Mouse (Mus musculus) liver, embryonic 16.5 days (tissue): ENCODE measurements at regions not wholly inside any gene's neighbourhood (a gene's known extent, or its start where the extent isn't known, plus 50 kb on each side); places are given as distances from the start of the nearest gene placed in this dataset.
A peak's percentile ranks its signal among the peaks of the same experiment; 100 is the strongest.

Experiments used
- ATAC-seq: fragments of 200-750 bp; cut with Nextera tagmentation; 2 replicates; pipeline ENCODE4 v1.8.0; 2017; ENCODE audit warnings: low read depth, mild to moderate bottlenecking, moderate number of reproducible peaks, moderate library complexity
- H3K27ac ChIP-seq: fragments of 300-500 bp; sonication (generic); 2 replicates; pipeline ENCODE4 v1.5.1; 2014; ENCODE audit warnings: mild to moderate bottlenecking, low read length
- H3K27me3 ChIP-seq: fragments of 300-500 bp; sonication (generic); 2 replicates; pipeline ENCODE4 v1.6.1; 2014; ENCODE audit warnings: low read depth, low read length, mixed read lengths; ENCODE audit not compliant: control insufficient read depth, insufficient read depth
- H3K36me3 ChIP-seq: fragments of 300-500 bp; sonication (generic); 2 replicates; pipeline ENCODE4 v1.6.1; 2014; ENCODE audit warnings: mild to moderate bottlenecking; ENCODE audit not compliant: control insufficient read depth, insufficient read depth
- H3K4me1 ChIP-seq: fragments of 300-500 bp; sonication (generic); 2 replicates; pipeline ENCODE4 v1.6.1; 2014; ENCODE audit warnings: low read depth, low read length, mixed read lengths; ENCODE audit not compliant: control insufficient read depth
- H3K4me2 ChIP-seq: fragments of 300-500 bp; sonication (generic); 2 replicates; pipeline ENCODE4 v1.6.1; 2014; ENCODE audit warnings: low read depth, low read length, mixed read lengths
- H3K4me3 ChIP-seq: fragments of 300-500 bp; sonication (generic); 2 replicates; pipeline ENCODE4 v1.5.1; 2014; ENCODE audit warnings: low read depth, mild to moderate bottlenecking, low read length
- H3K9ac ChIP-seq: fragments of 300-500 bp; sonication (generic); 2 replicates; pipeline ENCODE4 v1.6.1; 2014; ENCODE audit warnings: low read depth, low read length
- H3K9me3 ChIP-seq: fragments of 300-500 bp; sonication (generic); replicated peaks from 2 replicates; pipeline ENCODE4 v1.6.1; 2016; ENCODE audit warnings: low read length; ENCODE audit not compliant: control insufficient read depth
- WGBS: fragments of 180-500 bp; shearing (Covaris S2); extraction: QIAGEN DNeasy Blood & Tissue Kit; methylation state at CpG from one replicate; pipeline ENCODE4 v1.1.7; 2014; ENCODE audit not compliant: insufficient replicate concordance; 5-methylcytosine and 5-hydroxymethylcytosine counted together

DNA sequence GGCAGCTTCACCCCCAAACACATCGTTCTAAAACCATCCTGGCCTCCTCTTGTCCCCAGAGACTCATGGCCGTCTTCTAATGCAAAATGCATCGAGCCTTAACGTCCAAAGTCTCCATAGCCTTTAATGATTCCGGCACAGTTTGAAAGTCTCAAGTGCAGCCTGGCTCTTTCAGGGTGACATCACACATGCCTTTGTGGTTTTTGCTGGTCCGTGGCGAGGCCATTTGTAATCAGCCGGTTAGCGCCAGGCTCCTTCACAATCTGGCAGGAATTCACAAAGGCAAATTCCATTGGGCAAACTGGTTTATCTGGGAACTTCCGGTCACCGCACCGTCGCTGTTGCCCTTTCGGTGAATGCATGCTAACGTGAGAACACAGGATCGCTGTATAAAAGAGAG lies 75.4 kb upstream of the Runx3 start:
- no peaks in the 10 kb centered on the region for H3K9me3 ChIP-seq
- no peaks in the 10 kb centered on the region for H3K27me3 ChIP-seq
- no peaks in the 10 kb centered on the region for H3K36me3 ChIP-seq
- no peak overlapping the region for H3K9ac ChIP-seq
- no peak for ATAC-seq
- no peak overlapping the region for H3K4me3 ChIP-seq
- peaks cover 4% of the 10 kb centered on the region for H3K4me1 ChIP-seq
- 61% methylated on average over 16 of the region's 16 CpGs for WGBS
- no peak overlapping the region for H3K4me2 ChIP-seq
- no peak overlapping the region for H3K27ac ChIP-seq

DNA sequence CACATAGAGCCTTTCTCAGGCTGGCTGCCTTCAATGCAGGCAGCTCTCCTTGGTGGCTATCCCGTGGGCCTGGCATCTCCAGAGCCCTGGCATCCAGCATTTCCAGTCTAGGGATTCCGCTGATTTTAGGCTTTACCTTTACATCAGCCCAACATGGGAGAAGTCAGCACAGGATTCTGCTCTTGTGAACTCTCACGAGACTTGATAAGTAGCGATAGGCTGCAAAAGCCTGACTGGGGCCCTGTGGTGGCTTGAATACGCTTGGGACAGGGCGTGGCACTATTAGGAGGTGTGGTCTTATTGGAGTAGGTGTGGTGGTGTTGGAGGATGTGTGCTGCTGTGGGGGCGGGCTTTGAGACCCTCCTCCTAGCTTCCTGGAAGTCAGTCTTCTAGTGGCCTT lies 73.8 kb upstream of the Runx3 start:
- Histone ChIP-seq H3K27me3 (no peaks in the 10 kb centered on the region), H3K4me1 (peaks cover 4% of the 10 kb centered on the region), H3K27ac (no peak overlapping the region), H3K9ac (no peak overlapping the region), H3K36me3 (no peaks in the 10 kb centered on the region), H3K4me2 (no peak overlapping the region), H3K4me3 (no peak overlapping the region), H3K9me3 (no peaks in the 10 kb centered on the region)
- 36% methylated on average over 7 of the region's 7 CpGs for WGBS
- ATAC-seq = peak; percentile 19; the same call in 1 of the 2 replicates

DNA sequence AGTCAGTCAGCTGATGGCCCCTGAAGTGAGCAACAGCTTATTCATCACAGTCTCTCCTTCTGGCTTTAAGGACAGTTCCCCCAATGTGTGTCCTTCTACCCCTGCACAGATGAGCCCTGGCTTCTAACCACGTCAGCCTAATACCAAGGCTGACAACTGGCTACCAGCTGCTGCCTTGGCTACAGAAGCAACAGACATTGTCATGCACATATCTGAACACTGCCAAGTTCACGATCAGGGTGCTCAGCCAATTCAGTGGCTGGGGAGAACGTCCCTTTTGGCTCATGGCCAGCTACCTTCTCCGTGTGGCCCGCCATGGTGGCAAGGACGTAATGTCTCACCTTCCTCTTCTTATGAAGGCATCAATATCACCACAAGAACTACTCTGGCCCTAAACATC lies 73.2 kb upstream of the Runx3 start:
- Histone ChIP-seq H3K9ac (no peak overlapping the region), H3K4me2 (no peak overlapping the region), H3K9me3 (no peaks in the 10 kb centered on the region), H3K27ac (no peak overlapping the region), H3K4me3 (no peak overlapping the region), H3K36me3 (no peaks in the 10 kb centered on the region), H3K4me1 (peaks cover 4% of the 10 kb centered on the region), H3K27me3 (no peaks in the 10 kb centered on the region)
- ATAC-seq = no peak
- WGBS = 63% methylated on average over 6 of the region's 6 CpGs

GRCm38 (mm10) chr4:135047771-135048170 lies 72.7 kb upstream of the Runx3 start:
- H3K4me3 ChIP-seq = no peak overlapping the region
- H3K27me3 ChIP-seq = no peaks in the 10 kb centered on the region
- no peaks in the 10 kb centered on the region for H3K9me3 ChIP-seq
- H3K27ac ChIP-seq = no peak overlapping the region
- H3K9ac ChIP-seq = no peak overlapping the region
- no peak for ATAC-seq
- H3K4me2 ChIP-seq = no peak overlapping the region
- 62% methylated on average over 5 of the region's 5 CpGs for WGBS
- H3K36me3 ChIP-seq = no peaks in the 10 kb centered on the region
- peaks cover 4% of the 10 kb centered on the region for H3K4me1 ChIP-seq

DNA sequence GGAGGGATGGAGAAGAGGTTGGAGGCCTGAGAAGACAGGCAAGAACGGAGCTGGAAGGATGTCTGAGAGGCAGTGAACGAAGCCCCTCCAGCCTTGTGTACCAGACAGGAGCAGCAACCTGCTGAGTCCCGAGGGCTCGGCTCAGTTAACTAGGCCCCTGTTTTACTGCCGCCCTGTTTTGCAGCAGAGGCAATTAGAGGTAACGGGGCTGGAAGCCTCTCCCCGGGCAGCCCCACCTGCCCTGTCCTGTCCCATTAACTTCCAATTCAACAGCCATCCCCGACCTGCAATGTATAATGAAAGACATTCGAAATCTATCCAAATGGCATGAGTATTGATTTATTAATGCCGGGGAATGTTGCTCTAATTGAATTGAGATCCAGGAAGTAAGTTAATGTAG lies 70.5 kb upstream of the Runx3 start:
- Histone ChIP-seq H3K4me3 (no peak overlapping the region), H3K36me3 (no peaks in the 10 kb centered on the region), H3K9ac (no peak overlapping the region), H3K27me3 (no peaks in the 10 kb centered on the region), H3K4me2 (no peak overlapping the region), H3K27ac (no peak overlapping the region), H3K4me1 (peaks cover 4% of the 10 kb centered on the region), H3K9me3 (0 out of 2 replicates have a peak, but pooled peaks cover 3% of the 10 kb centered on the region)
- 60% methylated on average over 10 of the region's 10 CpGs for WGBS
- no peak for ATAC-seq

GRCm38 (mm10) chr4:135051466-135051865 lies 69.0 kb upstream of the Runx3 start:
- Histone ChIP-seq H3K9ac (no peak overlapping the region), H3K27ac (no peak overlapping the region), H3K9me3 (0 out of 2 replicates have a peak, but pooled peaks cover 3% of the 10 kb centered on the region), H3K36me3 (no peaks in the 10 kb centered on the region), H3K27me3 (no peaks in the 10 kb centered on the region), H3K4me1 (peaks cover 4% of the 10 kb centered on the region), H3K4me3 (no peak overlapping the region), H3K4me2 (no peak overlapping the region)
- ATAC-seq = no peak
- WGBS = 64% methylated on average over 11 of the region's 11 CpGs

- no peaks in the 10 kb centered on the region for H3K4me1 ChIP-seq
- no peaks in the 10 kb centered on the region for H3K36me3 ChIP-seq
- no peak overlapping the region for H3K4me2 ChIP-seq
- H3K9ac ChIP-seq = no peak overlapping the region
- no peak overlapping the region for H3K4me3 ChIP-seq
- H3K9me3 ChIP-seq = 0 out of 2 replicates have a peak, but pooled peaks cover 3% of the 10 kb centered on the region
- no peak overlapping the region for H3K27ac ChIP-seq
- H3K27me3 ChIP-seq = no peaks in the 10 kb centered on the region
- 73% methylated on average over 11 of the region's 11 CpGs for WGBS
- ATAC-seq = no peak
Observed at GRCm38 (mm10) chr4:135053585-135053984, 66.9 kb upstream of the Runx3 start.

DNA sequence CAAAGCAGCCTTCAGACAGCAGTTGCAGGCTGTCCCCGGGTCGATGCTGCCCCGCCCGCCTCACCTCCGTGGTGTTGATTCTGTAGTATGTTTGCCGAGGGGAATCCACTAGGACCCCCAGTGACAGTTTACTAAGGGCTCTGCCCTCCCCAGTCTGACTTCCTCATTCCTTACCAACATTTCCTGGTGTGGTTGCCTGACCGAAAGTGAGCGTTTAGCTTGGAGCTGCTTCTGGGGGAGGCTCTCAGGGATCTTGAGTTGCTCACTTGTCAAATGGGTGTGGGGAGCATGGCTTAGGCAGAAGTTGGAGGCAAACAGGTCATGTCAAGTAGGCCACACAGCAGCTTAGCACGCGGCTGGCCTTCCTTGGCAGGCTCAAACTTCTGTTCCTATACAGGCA lies 66.1 kb upstream of the Runx3 start:
- no peak overlapping the region for H3K4me3 ChIP-seq
- H3K4me2 ChIP-seq = no peak overlapping the region
- no peak for ATAC-seq
- no peaks in the 10 kb centered on the region for H3K36me3 ChIP-seq
- 0 out of 2 replicates have a peak overlapping the region, but pooled peaks have one; percentile 2 for H3K27ac ChIP-seq
- 21% methylated on average over 10 of the region's 10 CpGs for WGBS
- 0 out of 2 replicates have a peak, but pooled peaks cover 3% of the 10 kb centered on the region for H3K9me3 ChIP-seq
- H3K27me3 ChIP-seq = no peaks in the 10 kb centered on the region
- H3K4me1 ChIP-seq = no peaks in the 10 kb centered on the region
- no peak overlapping the region for H3K9ac ChIP-seq

DNA sequence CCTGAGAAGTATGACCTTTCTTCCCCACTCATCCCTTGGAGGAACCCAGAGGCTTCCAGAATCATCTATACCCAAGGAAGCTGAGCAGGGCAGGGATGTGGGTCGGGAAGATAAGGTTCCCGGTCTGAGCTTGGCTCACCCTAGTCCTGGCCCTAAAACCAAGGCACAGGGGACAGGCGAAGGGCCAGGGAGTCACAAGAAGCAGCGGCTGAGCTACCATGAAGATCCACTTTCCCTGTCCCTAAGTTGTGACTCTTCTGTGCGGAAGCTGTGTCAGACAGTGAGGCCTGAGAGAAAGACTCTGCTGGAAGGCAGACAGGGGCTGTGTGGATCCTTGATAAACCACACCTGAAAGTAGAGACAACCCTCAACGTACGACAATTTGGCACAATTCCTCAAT lies 64.1 kb upstream of the Runx3 start:
- 79% methylated on average over 7 of the region's 7 CpGs for WGBS
- no peak for ATAC-seq
- H3K36me3 ChIP-seq = no peaks in the 10 kb centered on the region
- no peak overlapping the region for H3K4me2 ChIP-seq
- no peak overlapping the region for H3K4me3 ChIP-seq
- peaks cover 11% of the 10 kb centered on the region for H3K4me1 ChIP-seq
- H3K9ac ChIP-seq = no peak overlapping the region
- H3K27me3 ChIP-seq = no peaks in the 10 kb centered on the region
- 0 out of 2 replicates have a peak, but pooled peaks cover 3% of the 10 kb centered on the region for H3K9me3 ChIP-seq
- H3K27ac ChIP-seq = no peak overlapping the region
